25 mouse cellular contexts compared by ENCODE assay signal in genomic region chr17:70090737-70091136, GRCm38 (mm10).
"Had no signal": no experiment of that assay in that cellular context is flagged by ENCODE, and none has a peak within 500 bp of the region (broad histone marks: within the 10 kb centered on the region; RNA-seq: fewer than 3 reads in every experiment).

No protein-coding gene starts in this region.

- H3K27ac ChIP-seq: gastrocnemius, adult 2 months; heart, adult 2 months; heart, embryonic 13.5 days; heart, embryonic 15.5 days; hindbrain, embryonic 13.5 days; hindbrain, embryonic 15.5 days; hindbrain, postnatal 0 days; kidney, embryonic 15.5 days; limb, embryonic 13.5 days; limb, embryonic 15.5 days; liver, embryonic 15.5 days had no signal

- ATAC-seq: forebrain, embryonic 16.5 days; hindbrain, postnatal 0 days; intestine, embryonic 16.5 days had no signal

- DNase-seq: gastrocnemius, adult 2 months; gastrocnemius, postnatal 10 days; gastrocnemius, postnatal 25 days; heart, adult 11 months; heart, adult 2 months; heart, postnatal 14 days; heart, postnatal 36 days; kidney, adult 11 months; kidney, adult 8-10 months; kidney, postnatal 10 days; layer of hippocampus, adult 9-11 months; layer of hippocampus, postnatal 36 days; left cerebral cortex, postnatal 4 days had no signal

- H3K36me3 ChIP-seq: heart, embryonic 13.5 days; heart, embryonic 15.5 days; hindbrain, embryonic 13.5 days; hindbrain, embryonic 15.5 days; kidney, embryonic 15.5 days; limb, embryonic 13.5 days; limb, embryonic 15.5 days; liver, embryonic 15.5 days had no signal

- H3K4me3 ChIP-seq: gastrocnemius, adult 2 months; heart, adult 2 months; heart, embryonic 13.5 days; heart, embryonic 15.5 days; hindbrain, embryonic 13.5 days; hindbrain, embryonic 15.5 days; kidney, embryonic 15.5 days; limb, embryonic 13.5 days; limb, embryonic 15.5 days; liver, embryonic 15.5 days had no signal

- H3K27me3 ChIP-seq: heart, embryonic 13.5 days; heart, embryonic 15.5 days; hindbrain, embryonic 13.5 days; hindbrain, embryonic 15.5 days; kidney, embryonic 15.5 days; limb, embryonic 13.5 days; limb, embryonic 15.5 days; liver, embryonic 15.5 days had no signal

- H3K9ac ChIP-seq: heart, embryonic 13.5 days; heart, embryonic 15.5 days; hindbrain, embryonic 13.5 days; hindbrain, embryonic 15.5 days; kidney, embryonic 15.5 days; limb, embryonic 13.5 days; limb, embryonic 15.5 days; liver, embryonic 15.5 days had no signal

- H3K4me1 ChIP-seq: heart, embryonic 13.5 days; heart, embryonic 15.5 days; hindbrain, embryonic 13.5 days; hindbrain, embryonic 15.5 days; kidney, embryonic 15.5 days; limb, embryonic 13.5 days; limb, embryonic 15.5 days; liver, embryonic 15.5 days had no signal

- H3K9me3 ChIP-seq: heart, embryonic 13.5 days; heart, embryonic 15.5 days; hindbrain, embryonic 13.5 days; hindbrain, embryonic 15.5 days; kidney, embryonic 15.5 days; limb, embryonic 13.5 days; limb, embryonic 15.5 days; liver, embryonic 15.5 days had no signal

- H3K4me2 ChIP-seq: heart, embryonic 11.5 days; heart, embryonic 13.5 days; heart, embryonic 15.5 days; hindbrain, embryonic 13.5 days; hindbrain, embryonic 15.5 days; kidney, embryonic 15.5 days; limb, embryonic 13.5 days; limb, embryonic 15.5 days; liver, embryonic 15.5 days had no signal
